In genomic region chr11:53662794-53663674, GRCm38 (mm10) we compare ENCODE assay signal across 10 mouse cellular contexts. TPM values are rescaled to one million over a fixed set of nuclear protein-coding genes. Genes with fewer than 3 reads are reported as not detected.
DNase-seq lines count a peak whose midpoint lies in the region.
"Had no signal": no experiment of that assay in that cellular context is flagged by ENCODE, and none has a peak within 500 bp of the region (broad histone marks: within the 10 kb centered on the region; RNA-seq: fewer than 3 reads in every experiment).

No protein-coding gene starts in this region.

- peak; percentile 4 for DNase-seq in cerebellum, adult 11-12 months
- no peak for DNase-seq in cerebellum, postnatal 36 days
- DNase-seq in lung, postnatal 36 days: peak; percentile 15
- DNase-seq in lung, postnatal 14 days: no peak
- peak; percentile 22 to 56 for DNase-seq in left cerebral cortex, adult 8-10 months (ENCODE audit: low spot score in 2 of 2)
- peak; percentile 33 to 60 for DNase-seq in right cerebral cortex, postnatal 36 days (ENCODE audit: low spot score in 2 of 2)
- DNase-seq in kidney, postnatal 14 days: no peak
- DNase-seq in adipocyte (ENCODE audit: low spot score): no peak

RNA-seq across cellular contexts. Expression of gene Il13, which starts 28.5 kb away (rescaled TPM):
- not detected for total RNA-seq in left cerebral cortex, adult 8-10 months (2022)
- total RNA-seq: heart, postnatal 10 days; liver, adult 2 months had no signal

RNA-seq across cellular contexts. Expression of gene Rad50, which starts 44.1 kb away (rescaled TPM):
- 10 to 100 TPM in 3 of 4 experiments, 1 to 10 TPM in 1; 9.9 to 12.1 (median 11.8) TPM for total RNA-seq in left cerebral cortex, adult 8-10 months (2022)

RNA-seq across cellular contexts. Expression of gene Il4, which starts 44.6 kb away (rescaled TPM):
- total RNA-seq in left cerebral cortex, adult 8-10 months (2022): under 1 TPM in 1 of 4 experiments, not detected in 3; 0.67 TPM
- total RNA-seq: heart, postnatal 10 days; liver, adult 2 months had no signal

RNA-seq across cellular contexts. Expression of gene Il5, which starts 57.6 kb away (rescaled TPM):
- not detected for total RNA-seq in left cerebral cortex, adult 8-10 months (2022)
- total RNA-seq: heart, postnatal 10 days had no signal

Comparison
In these comparisons a context has a peak if more than half of its experiments do, and no peak if none do; other contexts are left out.
1. DNase-seq: peak in cerebellum, adult 11-12 months (single experiment), lung, postnatal 36 days (single experiment), left cerebral cortex, adult 8-10 months (2 of 2) and right cerebral cortex, postnatal 36 days (2 of 2); none in cerebellum, postnatal 36 days (0 of 2), lung, postnatal 14 days (single experiment), kidney, postnatal 14 days (single experiment) and adipocyte (single experiment).